Mouse (Mus musculus): ENCODE measurements around the gene Ppfia4.

The Ppfia4 gene

GRCm38 (mm10) chr1:134280174-134280573 lies 52.6 kb downstream of the Ppfia4 start:
- in situ Hi-C loops (cut with MboI; ENCODE audit: unreplicated experiment in 2 of 2) = no loop called here

GRCm38 (mm10) chr1:134276823-134277222 lies 55.9 kb downstream of the Ppfia4 start:
- in situ Hi-C loops (cut with MboI; ENCODE audit: unreplicated experiment in 2 of 2) = no loop called here

GRCm38 (mm10) chr1:134275616-134276464 lies 56.9 kb downstream of the Ppfia4 start:
- in situ Hi-C loops (cut with MboI; ENCODE audit: unreplicated experiment in 2 of 2) = no loop called here

GRCm38 (mm10) chr1:134274483-134274920 lies 58.2 kb downstream of the Ppfia4 start:
- in situ Hi-C loops (cut with MboI; ENCODE audit: unreplicated experiment in 2 of 2) = no loop called here

- in situ Hi-C loops (cut with MboI; ENCODE audit: unreplicated experiment in 2 of 2) = no loop called here
These were observed 59.0 kb downstream of the Ppfia4 start for GRCm38 (mm10) chr1:134273493-134274395.

- in situ Hi-C loops (cut with MboI; ENCODE audit: unreplicated experiment in 2 of 2) = no loop called here
These were observed 59.9 kb downstream of the Ppfia4 start for GRCm38 (mm10) chr1:134272754-134273250.

- in situ Hi-C loops (cut with MboI; ENCODE audit: unreplicated experiment in 2 of 2) = no loop called here
These were observed 62.7 kb downstream of the Ppfia4 start for GRCm38 (mm10) chr1:134270026-134270425.

- in situ Hi-C loops (cut with MboI; ENCODE audit: unreplicated experiment in 2 of 2) = no loop called here
These were observed 66.9 kb downstream of the Ppfia4 start for GRCm38 (mm10) chr1:134265797-134266196.

- in situ Hi-C loops (cut with MboI; ENCODE audit: unreplicated experiment in 2 of 2) = no loop called here
These were observed 68.4 kb downstream of the Ppfia4 start for GRCm38 (mm10) chr1:134264341-134264740.

GRCm38 (mm10) chr1:134249681-134250080 lies 83.0 kb downstream of the Ppfia4 start:
- in situ Hi-C loops (cut with MboI; ENCODE audit: unreplicated experiment in 2 of 2) = loop anchor here in 1 of 2 experiments (5.0 kb wide), 1 partner anchor 97 kb away; no protein-coding TSS in a partner anchor

Data from v-Abl transformed pro-B cells (cell line).